Mouse (Mus musculus) heart, postnatal 0 days (tissue): Measurements from ENCODE around the gene A630073D07Rik. TPM values are rescaled to one million over a fixed set of nuclear protein-coding genes. Genes with fewer than 3 reads are reported as not detected.
A peak's percentile ranks its signal among the peaks of the same experiment; 100 is the strongest.
"Not testable (repeated sequence)": the region's sequence is repeated elsewhere in the genome, so short reads cannot be mapped to it uniquely, and the experiment has no call there.

Source experiments
- ATAC-seq: fragments of 200-750 bp; cut with Nextera tagmentation; 2 replicates; pipeline ENCODE4 v1.8.0; 2017; ENCODE audit warnings: low read depth, moderate number of reproducible peaks, moderate library complexity; ENCODE audit not compliant: insufficient read depth
- DNase-seq: peaks from one replicate; pipeline ENCODE4 v3.0.0-alpha.2; 2016; ENCODE audit warnings: low spot score
- H3K27ac ChIP-seq: fragments of 300-500 bp; sonication (generic); 2 replicates; pipeline ENCODE4 v1.5.1; 2014; ENCODE audit warnings: low read depth, mild to moderate bottlenecking
- H3K27me3 ChIP-seq: fragments of 300-500 bp; sonication (generic); 2 replicates; pipeline ENCODE4 v1.6.1; 2014; ENCODE audit warnings: low read length, mixed read lengths; ENCODE audit not compliant: control insufficient read depth, insufficient read depth
- H3K36me3 ChIP-seq: fragments of 300-500 bp; sonication (generic); replicated peaks from 2 replicates; pipeline ENCODE4 v1.6.1; 2014; ENCODE audit warnings: low read length, mixed read lengths; ENCODE audit not compliant: control insufficient read depth, insufficient read depth
- H3K4me1 ChIP-seq: fragments of 300-500 bp; sonication (generic); 2 replicates; pipeline ENCODE4 v1.6.1; 2014; ENCODE audit warnings: antibody characterized with exemption; ENCODE audit not compliant: control insufficient read depth, insufficient read depth
- H3K4me2 ChIP-seq: fragments of 300-500 bp; sonication (generic); 2 replicates; pipeline ENCODE4 v1.6.1; 2014; ENCODE audit warnings: low read depth, mild to moderate bottlenecking, low read length, moderate library complexity
- H3K4me3 ChIP-seq: fragments of 300-500 bp; sonication (generic); 2 replicates; pipeline ENCODE4 v1.5.1; 2014; ENCODE audit warnings: low read depth, low read length
- H3K9ac ChIP-seq: fragments of 300-500 bp; sonication (generic); replicated peaks from 2 replicates; pipeline ENCODE4 v1.6.1; 2014; ENCODE audit warnings: low read depth, low read length, mixed read lengths
- H3K9me3 ChIP-seq: fragments of 300-500 bp; sonication (generic); replicated peaks from 2 replicates; pipeline ENCODE4 v1.6.1; 2016; ENCODE audit warnings: low read length; ENCODE audit not compliant: control insufficient read depth
- CTCF ChIP-seq: IDR thresholded peaks from 2 replicates; pipeline ENCODE4 v1.5.1; 2016; ENCODE audit warnings: antibody characterized with exemption, control low read depth, low read depth
- EP300 ChIP-seq: IDR thresholded peaks from 2 replicates; pipeline ENCODE4 v1.6.1; 2016; ENCODE audit warnings: antibody characterized with exemption, low read depth
- WGBS: fragments of 180-500 bp; shearing (Covaris S2); extraction: QIAGEN DNeasy Blood & Tissue Kit; methylation state at CpG from one replicate; pipeline ENCODE4 v1.1.7; 2014; 5-methylcytosine and 5-hydroxymethylcytosine counted together
- polyA plus RNA-seq: library from polyadenylated mRNA; unstranded; fragments of >200 nt; fragmentation: Nextera tagmentation; extraction: Ambion mirVana; gene quantifications from 2 replicates; pipeline ENCODE4 v1.2.1, GENCODE M21; 2015
- total RNA-seq: library from RNA; depleted of rRNA; stranded (reverse); fragments of >200 nt; gene quantifications from 2 replicates; pipeline ENCODE4 v1.2.3, GENCODE M21; 2014; ENCODE audit warnings: low replicate concordance; rRNA removed

A630073D07Rik gene
- not detected in 2 replicates for total RNA-seq
- polyA plus RNA-seq: not detected in 2 replicates

DNA sequence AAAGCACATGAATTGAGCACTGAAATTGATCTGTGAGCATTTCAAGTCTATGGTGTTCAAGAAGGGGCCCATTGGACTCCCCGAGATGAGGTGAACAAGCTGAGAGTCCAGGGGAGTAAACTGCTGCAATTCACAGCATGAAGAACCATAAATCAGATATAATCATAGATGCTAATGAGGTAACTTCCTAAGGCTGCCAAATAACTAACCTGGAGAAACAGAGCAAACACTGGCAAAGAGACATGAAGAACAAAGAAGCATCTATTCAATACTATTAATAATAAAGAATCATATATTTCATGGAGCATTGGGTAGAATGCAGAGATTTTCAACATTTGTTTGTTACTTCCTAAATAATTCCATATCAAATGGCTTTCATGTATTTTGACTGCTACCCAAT lies at the start of gene A630073D07Rik:
Gene A630073D07Rik (minus strand): TSS at position 101 of the 400 bp plus-strand sequence.
- H3K27me3 ChIP-seq: no peaks in the 10 kb centered on the region
- no peak within 1 kb of the TSS for H3K9ac ChIP-seq
- no peak within 1 kb of the TSS for H3K27ac ChIP-seq
- no peaks in the 10 kb centered on the region for H3K36me3 ChIP-seq
- H3K4me2 ChIP-seq: no peak within 1 kb of the TSS
- DNase-seq (no peak), ATAC-seq (no peak)
- TF ChIP-seq EP300 (no peak), CTCF (no peak)
- H3K9me3 ChIP-seq: no peaks in the 10 kb centered on the region
- no peak within 1 kb of the TSS for H3K4me3 ChIP-seq
- WGBS: 67% methylated on average over 1 of the region's 1 CpGs
- no peaks in the 10 kb centered on the region for H3K4me1 ChIP-seq

DNA sequence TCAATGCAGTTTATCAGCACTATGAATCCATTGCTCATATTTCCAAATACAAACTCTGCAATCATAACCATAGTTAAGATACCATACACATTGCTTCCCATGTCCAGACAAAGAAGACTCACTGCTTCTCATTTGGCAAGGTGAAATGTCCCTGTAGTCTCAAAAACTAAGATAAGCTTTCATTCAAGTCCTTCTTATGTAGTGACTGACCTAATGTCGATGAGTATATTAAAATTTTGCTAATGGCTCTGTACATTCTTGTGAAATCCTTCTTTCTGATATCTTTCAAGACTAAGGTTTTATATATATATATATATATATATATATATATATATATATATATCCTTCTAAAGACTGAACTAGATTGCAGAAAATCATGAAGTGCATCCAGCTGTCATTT lies 49.6 kb upstream of the A630073D07Rik start, which contains the start of gene Tas2r121:
Gene Tas2r121 (minus strand): TSS at position 101 of the 400 bp plus-strand sequence.
- no peaks in the 10 kb centered on the region for H3K4me1 ChIP-seq
- DNase-seq (no peak), ATAC-seq (no peak)
- H3K9ac ChIP-seq: no peak within 1 kb of the TSS
- no peak within 1 kb of the TSS for H3K27ac ChIP-seq
- no peak for TF ChIP-seq CTCF
- TF ChIP-seq EP300: no peak
- H3K9me3 ChIP-seq: no peaks in the 10 kb centered on the region
- WGBS: 73% methylated on average over 1 of the region's 1 CpGs
- no peaks in the 10 kb centered on the region for H3K36me3 ChIP-seq
- no peaks in the 10 kb centered on the region for H3K27me3 ChIP-seq
- no peak within 1 kb of the TSS for H3K4me2 ChIP-seq
- no peak within 1 kb of the TSS for H3K4me3 ChIP-seq

DNA sequence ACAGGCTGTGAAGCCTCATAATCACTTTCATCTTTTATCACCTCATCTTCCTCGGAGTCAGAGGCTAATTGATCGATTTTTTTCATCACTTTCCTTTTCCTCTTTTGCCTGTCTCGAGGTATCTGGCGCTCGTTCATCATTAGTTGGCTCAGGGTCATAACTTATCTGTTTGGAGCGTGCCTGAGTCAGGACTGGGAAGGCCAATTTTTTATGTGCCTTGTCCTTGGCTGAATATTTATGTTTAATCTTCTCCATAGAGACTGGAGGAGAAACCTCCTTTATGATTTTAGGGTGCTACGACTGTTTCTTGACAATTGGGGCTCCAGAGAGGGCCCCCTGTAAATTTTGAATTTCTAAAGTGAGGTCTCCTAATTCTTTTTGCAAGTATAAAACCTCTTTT lies 40.3 kb upstream of the A630073D07Rik start:
- H3K36me3 ChIP-seq, DNase-seq, H3K4me1 ChIP-seq, H3K27ac ChIP-seq, H3K9ac ChIP-seq, H3K4me3 ChIP-seq, H3K27me3 ChIP-seq, ATAC-seq, H3K4me2 ChIP-seq, H3K9me3 ChIP-seq: not testable (repeated sequence)
- WGBS: 67% methylated on average over 7 of the region's 7 CpGs

DNA sequence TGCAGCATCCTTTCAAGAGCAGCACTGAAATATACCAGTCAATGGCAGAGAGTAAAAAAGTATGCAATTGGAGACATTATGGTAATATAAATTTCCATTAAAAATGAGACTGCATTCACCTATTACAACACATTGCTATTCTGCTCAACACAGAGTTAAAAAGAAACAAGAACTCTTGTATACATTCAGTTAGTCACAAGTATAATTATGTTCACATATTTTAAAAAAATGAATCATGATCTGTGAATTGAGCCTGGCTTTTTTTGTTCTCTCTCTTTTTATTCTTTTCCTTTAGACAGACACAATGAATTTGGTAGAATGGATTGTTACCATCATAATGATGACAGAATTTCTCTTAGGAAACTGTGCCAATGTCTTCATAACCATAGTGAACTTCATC lies 5.3 kb upstream of the A630073D07Rik start, which contains the start of gene Tas2r120:
Gene Tas2r120 (plus strand): TSS at position 301 of the 400 bp plus-strand sequence.
- Histone ChIP-seq H3K27me3 (no peaks in the 10 kb centered on the region), H3K36me3 (no peaks in the 10 kb centered on the region), H3K4me3 (no peak within 1 kb of the TSS), H3K9me3 (no peaks in the 10 kb centered on the region), H3K27ac (no peak within 1 kb of the TSS), H3K9ac (no peak within 1 kb of the TSS), H3K4me1 (no peaks in the 10 kb centered on the region), H3K4me2 (no peak within 1 kb of the TSS)
- TF ChIP-seq EP300 (no peak), CTCF (no peak)
- ATAC-seq (no peak), DNase-seq (no peak)

DNA sequence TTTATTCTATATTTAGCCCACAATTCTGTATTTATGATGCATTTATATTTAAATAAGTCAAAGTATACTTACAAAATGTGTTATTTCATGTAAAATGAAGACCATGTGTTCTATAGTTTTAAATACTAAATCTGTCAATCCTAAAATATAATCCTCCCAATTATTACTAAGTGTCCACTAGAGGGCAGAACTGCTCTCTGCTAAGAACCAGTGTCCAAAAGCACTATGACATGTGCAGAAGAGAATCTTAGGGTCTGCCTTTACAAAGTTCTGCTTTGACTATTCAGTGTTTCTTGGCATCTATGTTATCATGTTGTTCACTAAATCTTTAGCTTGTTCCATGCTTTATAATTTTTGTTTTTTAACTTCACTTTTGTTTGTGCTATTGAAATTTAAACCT lies 1.9 kb downstream of the A630073D07Rik start:
- no peak overlapping the region for H3K4me2 ChIP-seq
- H3K4me3 ChIP-seq: no peak overlapping the region
- no peaks in the 10 kb centered on the region for H3K27me3 ChIP-seq
- DNase-seq (peak; percentile 11), ATAC-seq (no peak)
- H3K4me1 ChIP-seq: no peaks in the 10 kb centered on the region
- peak; percentile 40 for TF ChIP-seq CTCF
- no peak for TF ChIP-seq EP300
- H3K27ac ChIP-seq: no peak overlapping the region
- no peaks in the 10 kb centered on the region for H3K9me3 ChIP-seq
- H3K9ac ChIP-seq: no peak overlapping the region
- no peaks in the 10 kb centered on the region for H3K36me3 ChIP-seq

DNA sequence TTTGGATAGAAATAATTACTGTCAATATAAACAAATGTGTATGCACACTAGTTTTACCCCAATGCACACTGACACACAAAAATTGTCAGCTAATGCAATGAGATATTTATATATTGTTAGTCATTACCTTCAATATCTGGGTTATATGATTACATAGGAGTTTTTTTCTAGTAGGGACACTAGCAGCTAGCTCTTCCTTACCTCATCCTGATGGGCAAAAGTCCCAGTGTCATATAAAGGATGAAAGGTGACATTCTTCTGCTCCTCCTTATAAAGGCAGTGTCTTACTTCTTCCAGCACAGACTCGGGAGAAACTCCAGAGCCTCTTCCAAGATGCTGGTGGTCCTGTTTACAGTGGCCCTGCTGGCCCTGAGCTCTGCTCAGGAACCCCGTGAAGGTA lies 55.7 kb downstream of the A630073D07Rik start, which contains the start of gene Prp2:
Gene Prp2 (plus strand): TSS at position 301 of the 400 bp plus-strand sequence.
- H3K4me1 ChIP-seq, H3K9ac ChIP-seq, H3K4me3 ChIP-seq, H3K36me3 ChIP-seq, DNase-seq, H3K4me2 ChIP-seq, ATAC-seq, H3K9me3 ChIP-seq, H3K27me3 ChIP-seq, H3K27ac ChIP-seq: not testable (repeated sequence)
- WGBS: 43% methylated on average over 2 of the region's 2 CpGs

Other genes starting within 250 kb of the A630073D07Rik start
- not detected in 2 replicates for gene Prh1, start 81.7 kb downstream of the A630073D07Rik start, total RNA-seq
- not detected in 2 replicates for gene Prh1, start 81.7 kb downstream of the A630073D07Rik start, polyA plus RNA-seq
- gene Prp2, start 55.6 kb downstream of the A630073D07Rik start, total RNA-seq: not detected in 2 replicates
- gene Prp2, start 55.6 kb downstream of the A630073D07Rik start, polyA plus RNA-seq: not detected in 2 replicates
- gene Tas2r120, start 5.4 kb upstream of the A630073D07Rik start, total RNA-seq: not detected in 2 replicates
- gene Tas2r120, start 5.4 kb upstream of the A630073D07Rik start, polyA plus RNA-seq: not detected in 2 replicates
- gene Tas2r121, start 49.5 kb upstream of the A630073D07Rik start, total RNA-seq: not detected in 2 replicates
- not detected in 2 replicates for gene Tas2r121, start 49.5 kb upstream of the A630073D07Rik start, polyA plus RNA-seq
- gene Tas2r122, start 60.4 kb upstream of the A630073D07Rik start, total RNA-seq: not detected in 2 replicates
- gene Tas2r122, start 60.4 kb upstream of the A630073D07Rik start, polyA plus RNA-seq: not detected in 2 replicates
- gene Tas2r115, start 86.5 kb upstream of the A630073D07Rik start, total RNA-seq: not detected in 2 replicates
- not detected in 2 replicates for gene Tas2r115, start 86.5 kb upstream of the A630073D07Rik start, polyA plus RNA-seq
- not detected in 2 replicates for gene Tas2r124, start 103.2 kb upstream of the A630073D07Rik start, total RNA-seq
- not detected in 2 replicates for gene Tas2r124, start 103.2 kb upstream of the A630073D07Rik start, polyA plus RNA-seq
- not detected in 2 replicates for gene Tas2r102, start 110.6 kb upstream of the A630073D07Rik start, total RNA-seq
- gene Tas2r102, start 110.6 kb upstream of the A630073D07Rik start, polyA plus RNA-seq: not detected in 2 replicates
- gene Tas2r136, start 126.6 kb upstream of the A630073D07Rik start, total RNA-seq: not detected in 2 replicates
- not detected in 2 replicates for gene Tas2r136, start 126.6 kb upstream of the A630073D07Rik start, polyA plus RNA-seq
- gene Tas2r117, start 151.3 kb upstream of the A630073D07Rik start, total RNA-seq: not detected in 2 replicates
- gene Tas2r117, start 151.3 kb upstream of the A630073D07Rik start, polyA plus RNA-seq: not detected in 2 replicates
- not detected in 2 replicates for gene Tas2r123, start 195.6 kb upstream of the A630073D07Rik start, total RNA-seq
- gene Tas2r123, start 195.6 kb upstream of the A630073D07Rik start, polyA plus RNA-seq: not detected in 2 replicates
- gene Tas2r116, start 203.9 kb upstream of the A630073D07Rik start, total RNA-seq: not detected in 2 replicates
- gene Tas2r116, start 203.9 kb upstream of the A630073D07Rik start, polyA plus RNA-seq: not detected in 2 replicates
- gene Tas2r110, start 216.5 kb upstream of the A630073D07Rik start, total RNA-seq: not detected in 2 replicates
- gene Tas2r110, start 216.5 kb upstream of the A630073D07Rik start, polyA plus RNA-seq: not detected in 2 replicates
- gene Tas2r113, start 241.5 kb upstream of the A630073D07Rik start, total RNA-seq: not detected in 2 replicates
- gene Tas2r113, start 241.5 kb upstream of the A630073D07Rik start, polyA plus RNA-seq: not detected in 2 replicates